In the genomic region with DNA sequence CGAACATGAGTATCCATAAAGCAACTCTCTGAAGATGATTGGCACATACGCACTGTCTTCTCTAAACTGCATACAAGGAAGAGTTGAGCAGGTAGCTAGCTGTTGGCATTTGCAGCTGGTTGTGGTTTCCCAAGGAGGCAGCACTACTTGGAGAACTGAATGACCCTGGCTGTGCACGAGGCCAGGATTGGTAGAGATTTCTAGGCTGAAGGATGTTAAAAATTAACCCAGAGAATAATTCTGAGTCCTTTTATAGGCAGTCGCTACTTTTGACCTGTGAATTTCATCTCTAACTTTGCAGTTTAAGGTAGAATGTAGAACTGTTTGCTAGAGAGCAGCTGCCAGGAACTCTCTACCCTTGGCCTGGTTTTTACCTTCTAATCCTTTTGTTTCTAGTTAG, we compare ENCODE assay signal across 28 mouse cellular contexts.
DNase-seq lines count a peak whose midpoint lies in the region; ATAC-seq and TF ChIP-seq lines count a peak whose summit lies in the region.
"Had no signal": no experiment of that assay in that cellular context is flagged by ENCODE, and none has a peak within 500 bp of the region (broad histone marks: within the 10 kb centered on the region; RNA-seq: fewer than 3 reads in every experiment).

No protein-coding gene starts in this region.

- no peak for TF ChIP-seq POLR2A in kidney, adult 2 months (IDR thresholded peaks at IDR 0.05; ENCODE audit: low read depth, low read length)

- 44% methylated on average over 4 of the region's 4 CpGs for WGBS in kidney, adult 2 months
- WGBS in kidney, embryonic 15.5 days, result 77% methylated on average over 4 of the region's 4 CpGs
- 71% methylated on average over 4 of the region's 4 CpGs for WGBS in intestine, embryonic 15.5 days
- WGBS in intestine, postnatal 0 days, result 48% methylated on average over 4 of the region's 4 CpGs

- no peaks in the 10 kb centered on the region for H3K27me3 ChIP-seq in kidney, adult 2 months (replicated peaks; ENCODE audit: control insufficient read depth, insufficient read depth, low read length)
- no peaks in the 10 kb centered on the region for H3K27me3 ChIP-seq in kidney, embryonic 15.5 days
- no peaks in the 10 kb centered on the region for H3K27me3 ChIP-seq in intestine, embryonic 15.5 days (replicated peaks)
- no peaks in the 10 kb centered on the region for H3K27me3 ChIP-seq in intestine, postnatal 0 days (replicated peaks; ENCODE audit: control insufficient read depth, insufficient read depth, low read length)
- H3K27me3 ChIP-seq: embryonic facial prominence, embryonic 13.5 days; heart, embryonic 13.5 days; hindbrain, embryonic 15.5 days; limb, embryonic 13.5 days; liver, embryonic 13.5 days; midbrain, embryonic 12.5 days; neural tube, embryonic 13.5 days had no signal

- no peak overlapping the region for H3K9ac ChIP-seq in kidney, embryonic 15.5 days
- H3K9ac ChIP-seq in intestine, embryonic 15.5 days, result no peak overlapping the region
- no peak overlapping the region for H3K9ac ChIP-seq in intestine, postnatal 0 days (ENCODE audit: low read depth, low read length)
- H3K9ac ChIP-seq: embryonic facial prominence, embryonic 13.5 days; heart, embryonic 13.5 days; hindbrain, embryonic 15.5 days; limb, embryonic 13.5 days; liver, embryonic 13.5 days; midbrain, embryonic 12.5 days; neural tube, embryonic 13.5 days had no signal

- H3K4me2 ChIP-seq in kidney, embryonic 15.5 days, result no peak overlapping the region
- H3K4me2 ChIP-seq in intestine, embryonic 15.5 days (replicated peaks), result no peak overlapping the region
- H3K4me2 ChIP-seq in intestine, postnatal 0 days (replicated peaks; ENCODE audit: low read depth), result peak overlapping the region; percentile 21; the same call in 1 of the 2 replicates
- H3K4me2 ChIP-seq: embryonic facial prominence, embryonic 13.5 days; heart, embryonic 13.5 days; hindbrain, embryonic 15.5 days; limb, embryonic 13.5 days; liver, embryonic 13.5 days; midbrain, embryonic 12.5 days; neural tube, embryonic 13.5 days had no signal

- no peak for TF ChIP-seq CTCF in kidney, adult 2 months (conservative IDR thresholded peaks at IDR 0.05; ENCODE audit: insufficient read depth, insufficient read length, low read depth, low read length)
- no peak for TF ChIP-seq CTCF in intestine, postnatal 0 days (IDR thresholded peaks at IDR 0.05; ENCODE audit: low read depth)

- peak; percentile 87 for DNase-seq in kidney, adult 2 months
- DNase-seq in kidney, postnatal 14 days, result peak; percentile 68
- no peak for DNase-seq in adrenal gland, postnatal 36 days
- no peak for DNase-seq in right cerebral cortex, postnatal 25 days
- DNase-seq: adrenal gland, postnatal 25 days; cerebellum, adult 18-20 months; cerebellum, postnatal 10 days; gastrocnemius, adult 2 months; gastrocnemius, postnatal 36 days; heart, adult 2 months; heart, postnatal 10 days; liver, embryonic 13.5 days; lung, adult 18-20 months; lung, postnatal 14 days; thymus, postnatal 25 days had no signal

- no peaks in the 10 kb centered on the region for H3K36me3 ChIP-seq in kidney, adult 2 months (ENCODE audit: control insufficient read depth, insufficient read depth, low read length)
- no peaks in the 10 kb centered on the region for H3K36me3 ChIP-seq in kidney, embryonic 15.5 days
- H3K36me3 ChIP-seq in intestine, embryonic 15.5 days, result no peaks in the 10 kb centered on the region
- no peaks in the 10 kb centered on the region for H3K36me3 ChIP-seq in intestine, postnatal 0 days (ENCODE audit: control insufficient read depth, insufficient read depth)
- H3K36me3 ChIP-seq: forebrain, embryonic 10.5 days; heart, embryonic 13.5 days; hindbrain, embryonic 15.5 days; liver, embryonic 13.5 days; midbrain, embryonic 12.5 days had no signal

- peak overlapping the region; percentile 68; the same call in 1 of the 2 replicates for H3K27ac ChIP-seq in kidney, adult 2 months (ENCODE audit: insufficient read depth, low read depth, low read length)
- H3K27ac ChIP-seq in kidney, embryonic 15.5 days, result no peak overlapping the region
- no peak overlapping the region for H3K27ac ChIP-seq in intestine, embryonic 15.5 days
- no peak overlapping the region for H3K27ac ChIP-seq in intestine, postnatal 0 days (ENCODE audit: low read depth, low read length)
- H3K27ac ChIP-seq: embryonic facial prominence, embryonic 13.5 days; forebrain, embryonic 10.5 days; gastrocnemius, adult 2 months; heart, adult 2 months; heart, embryonic 13.5 days; hindbrain, embryonic 15.5 days; limb, embryonic 13.5 days; liver, embryonic 13.5 days; midbrain, embryonic 12.5 days; neural tube, embryonic 13.5 days had no signal

- H3K4me1 ChIP-seq in kidney, adult 2 months (ENCODE audit: control insufficient read depth, insufficient read depth, low read length), result no peaks in the 10 kb centered on the region
- H3K4me1 ChIP-seq in kidney, embryonic 15.5 days, result no peaks in the 10 kb centered on the region
- H3K4me1 ChIP-seq in intestine, embryonic 15.5 days (replicated peaks), result no peaks in the 10 kb centered on the region
- no peaks in the 10 kb centered on the region for H3K4me1 ChIP-seq in intestine, postnatal 0 days (replicated peaks; ENCODE audit: control insufficient read depth, insufficient read depth, low read length)
- H3K4me1 ChIP-seq: embryonic facial prominence, embryonic 13.5 days; forebrain, embryonic 10.5 days; heart, embryonic 13.5 days; hindbrain, embryonic 15.5 days; limb, embryonic 13.5 days; liver, embryonic 13.5 days; midbrain, embryonic 12.5 days; neural tube, embryonic 13.5 days had no signal

- no peak for ATAC-seq in kidney, embryonic 15.5 days (replicated peaks; ENCODE audit: low FRiP score)
- ATAC-seq in intestine, embryonic 15.5 days, result peak; percentile 86
- peak; percentile 80 for ATAC-seq in intestine, postnatal 0 days
- ATAC-seq: CD4-positive, CD25-positive, alpha-beta regulatory T cell, adult 4 months; forebrain, embryonic 16.5 days; inflammation-experienced regulatory T-cells, adult 6 months had no signal

- no peaks in the 10 kb centered on the region for H3K9me3 ChIP-seq in kidney, embryonic 15.5 days (replicated peaks)
- H3K9me3 ChIP-seq in intestine, embryonic 15.5 days, result no peaks in the 10 kb centered on the region
- H3K9me3 ChIP-seq in intestine, postnatal 0 days (ENCODE audit: control insufficient read depth), result no peaks in the 10 kb centered on the region
- H3K9me3 ChIP-seq: embryonic facial prominence, embryonic 13.5 days; forebrain, embryonic 10.5 days; heart, embryonic 13.5 days; hindbrain, embryonic 15.5 days; limb, embryonic 13.5 days; liver, embryonic 13.5 days; midbrain, embryonic 12.5 days; neural tube, embryonic 13.5 days had no signal

- no peak overlapping the region for H3K4me3 ChIP-seq in kidney, adult 2 months (ENCODE audit: insufficient read depth, low read depth, low read length)
- no peak overlapping the region for H3K4me3 ChIP-seq in kidney, embryonic 15.5 days (replicated peaks)
- H3K4me3 ChIP-seq in intestine, embryonic 15.5 days (replicated peaks), result no peak overlapping the region
- H3K4me3 ChIP-seq in intestine, postnatal 0 days (ENCODE audit: low read depth, low read length), result no peak overlapping the region
- H3K4me3 ChIP-seq: embryonic facial prominence, embryonic 13.5 days; forebrain, embryonic 10.5 days; gastrocnemius, adult 2 months; heart, adult 2 months; heart, embryonic 13.5 days; hindbrain, embryonic 15.5 days; limb, embryonic 13.5 days; liver, embryonic 13.5 days; midbrain, embryonic 12.5 days; neural tube, embryonic 13.5 days had no signal

Comparison
In these comparisons a context has a peak if more than half of its experiments do, and no peak if none do; other contexts are left out.
1. DNase-seq: peak in kidney, adult 2 months (single experiment) and kidney, postnatal 14 days (single experiment); none in adrenal gland, postnatal 36 days (0 of 2) and right cerebral cortex, postnatal 25 days (single experiment).